Mouse (Mus musculus): ENCODE measurements around the gene Gsc.
A peak's percentile ranks its signal among the peaks of the same experiment; 100 is the strongest.

- TF ChIP-seq CTCF (IDR thresholded peaks at IDR 0.05; ENCODE audit: extremely low read depth, insufficient read length, insufficient replicate concordance, low read depth, low read length) (peak; percentile 90), POLR2A (IDR thresholded peaks at IDR 0.05; ENCODE audit: low read depth, low read length) (no peak)
These were observed 32.9 kb downstream of the Gsc start for GRCm38 (mm10) chr12:104440087-104440760.
